Mouse (Mus musculus): ENCODE results near the gene Unc119.

Gene Unc119

GRCm38 (mm10) chr11:78343381-78344327 is at the start of gene Unc119:
Gene Unc119, plus strand, starts transcription at chr11:78343482.
- DNase-seq (ENCODE audit: low spot score): peak; percentile 77

- DNase-seq (ENCODE audit: low spot score): no peak
Observed at GRCm38 (mm10) chr11:78294585-78294984, 48.7 kb upstream of the Unc119 start.

- DNase-seq (ENCODE audit: low spot score): peak; percentile 12
Observed at GRCm38 (mm10) chr11:78300917-78301316, 42.4 kb upstream of the Unc119 start.

GRCm38 (mm10) chr11:78301357-78302084 is 41.8 kb upstream of the Unc119 start, which contains the start of gene Spag5:
Gene Spag5, plus strand, starts transcription at chr11:78301529.
- peak; percentile 96 for DNase-seq (ENCODE audit: low spot score)

DNA sequence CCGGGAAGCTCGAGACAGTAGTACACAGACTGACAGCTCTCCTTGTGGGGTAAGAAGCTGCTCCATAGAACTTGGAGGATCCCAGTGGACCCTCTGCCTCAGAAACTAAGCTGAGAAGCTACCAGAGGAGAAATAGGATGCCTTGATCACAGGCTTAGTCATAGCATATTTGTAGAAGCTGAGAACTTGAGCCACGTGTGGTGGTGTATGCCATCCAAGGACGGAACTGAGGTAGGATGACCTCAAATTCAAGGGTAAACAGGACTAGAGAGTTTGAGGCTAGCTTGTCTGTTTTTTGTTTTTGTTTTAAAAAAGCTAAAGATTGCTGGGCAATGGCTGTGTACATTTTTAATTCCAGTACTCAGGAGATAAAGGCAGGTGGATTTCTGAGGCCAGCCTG is 38.0 kb upstream of the Unc119 start:
- DNase-seq (ENCODE audit: low spot score): no peak

- peak; percentile 32 for DNase-seq (ENCODE audit: low spot score)
Observed at GRCm38 (mm10) chr11:78310861-78311511, 32.3 kb upstream of the Unc119 start.

DNA sequence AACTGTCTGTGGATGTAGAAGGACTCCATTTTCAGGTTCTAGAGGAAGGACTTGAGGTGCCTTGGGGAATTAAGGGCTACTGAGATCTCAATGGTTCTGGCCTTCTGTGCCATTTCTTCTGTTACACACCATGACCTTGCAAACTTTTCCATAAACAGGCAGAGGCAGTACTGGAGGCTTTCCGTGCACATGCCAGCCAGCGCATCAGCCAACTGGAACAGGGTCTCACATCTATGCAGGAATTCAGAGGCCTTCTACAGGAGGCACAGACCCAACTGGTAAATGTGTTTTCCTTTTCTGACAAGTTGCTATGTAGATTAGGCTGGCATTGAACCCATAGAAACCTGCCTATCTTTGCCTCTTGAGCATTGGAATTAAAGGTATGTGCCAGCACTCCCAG is 29.6 kb upstream of the Unc119 start:
- no peak for DNase-seq (ENCODE audit: low spot score)

DNA sequence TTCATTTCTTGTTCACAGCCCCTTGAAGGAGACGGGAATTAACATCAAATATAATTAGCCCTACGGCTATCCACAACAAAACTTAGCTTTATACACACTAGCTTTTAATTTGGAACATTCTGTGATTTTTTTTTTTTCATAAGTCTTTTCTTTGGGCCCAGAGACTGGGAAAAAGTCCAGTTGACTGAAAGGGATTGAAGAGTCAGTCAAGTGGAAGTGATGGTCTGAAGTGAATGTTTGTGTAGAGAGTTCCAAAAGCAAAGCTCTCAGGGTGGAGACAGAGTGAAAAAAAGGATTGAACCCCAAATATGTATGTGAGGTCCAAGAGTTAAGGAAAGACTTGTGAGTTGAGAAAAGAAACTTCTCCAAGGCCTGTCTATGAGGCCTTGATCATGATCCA is 24.9 kb upstream of the Unc119 start:
- DNase-seq (ENCODE audit: low spot score): no peak

- no peak for DNase-seq (ENCODE audit: low spot score)
Observed at GRCm38 (mm10) chr11:78322076-78322831, 21.0 kb upstream of the Unc119 start.

DNA sequence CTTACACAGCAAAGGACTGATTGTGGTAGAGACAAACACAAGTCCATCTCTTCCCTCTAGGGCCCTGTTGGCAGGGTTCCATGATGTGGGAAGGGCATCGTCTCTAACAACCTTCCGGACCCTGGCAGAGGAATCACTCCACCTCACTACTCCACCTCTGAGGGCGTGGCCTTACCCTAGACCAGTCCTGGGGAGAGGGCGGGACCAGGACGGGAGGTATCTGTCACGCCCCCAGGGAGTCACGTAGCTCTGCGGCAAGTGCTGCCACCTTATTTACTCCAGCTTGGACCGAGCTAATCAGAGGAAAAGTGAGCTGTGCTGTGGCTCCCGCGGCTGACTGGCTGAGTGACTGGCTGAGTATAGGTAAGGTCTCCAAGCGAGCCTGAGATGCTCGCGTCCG is 20.4 kb upstream of the Unc119 start, which contains the start of gene Aldoc:
Gene Aldoc (plus strand): TSS at position 109 of the 400 bp plus-strand sequence.
- peak; percentile 51 for DNase-seq (ENCODE audit: low spot score)

- no peak for DNase-seq (ENCODE audit: low spot score)
Observed at GRCm38 (mm10) chr11:78324000-78324785, 19.1 kb upstream of the Unc119 start.

- no peak for DNase-seq (ENCODE audit: low spot score)
Observed at GRCm38 (mm10) chr11:78324965-78325364, 18.3 kb upstream of the Unc119 start.

DNA sequence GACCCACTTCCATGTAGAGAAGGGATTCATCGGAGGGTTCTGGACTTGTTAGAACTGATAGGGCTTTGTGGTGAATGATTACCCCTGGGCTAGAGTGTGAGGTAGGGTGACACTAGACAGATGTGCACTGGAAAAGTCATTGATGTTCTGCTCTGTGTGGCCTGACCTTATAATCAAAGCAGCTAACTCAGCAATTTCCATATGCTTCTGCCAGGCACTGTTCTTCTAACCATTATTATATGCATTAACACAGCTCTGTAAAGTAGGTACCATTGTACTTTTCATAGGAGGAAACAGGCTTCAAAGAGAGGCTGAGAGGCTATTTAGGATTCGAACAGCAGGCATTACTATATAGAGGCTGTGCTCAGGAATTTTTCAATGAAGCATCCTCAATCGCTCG is 16.1 kb upstream of the Unc119 start:
- no peak for DNase-seq (ENCODE audit: low spot score)

GRCm38 (mm10) chr11:78327634-78328511 is 15.4 kb upstream of the Unc119 start, which contains the start of gene Pigs:
Gene Pigs, plus strand, starts transcription at chr11:78328415.
- peak; percentile 97 for DNase-seq (ENCODE audit: low spot score)

DNA sequence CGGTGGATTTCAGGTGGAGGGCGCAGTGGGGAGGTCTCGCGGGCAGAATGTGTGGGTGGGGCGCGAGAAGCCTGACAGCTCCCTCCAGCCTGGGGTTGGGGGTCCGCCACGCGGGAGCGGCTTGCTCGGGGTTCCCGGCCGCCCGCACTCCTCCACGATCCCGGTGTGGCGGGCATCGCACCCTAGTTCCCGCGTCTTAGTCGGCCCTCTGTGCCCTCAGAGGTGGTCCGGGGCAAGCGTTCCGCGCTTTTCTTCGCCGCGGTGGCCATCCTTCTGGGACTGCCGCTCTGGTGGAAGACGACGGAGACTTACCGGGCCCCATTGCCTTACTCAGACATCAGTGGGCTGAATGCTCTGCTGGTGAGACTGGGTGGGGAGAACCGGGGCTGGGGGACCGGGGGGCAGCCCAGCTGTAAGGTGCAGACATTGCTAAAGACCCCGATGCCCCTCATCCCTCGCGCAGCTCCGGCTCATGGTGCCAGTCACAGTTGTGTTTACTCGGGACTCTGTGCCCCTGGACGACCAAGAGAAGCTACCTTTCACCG is 14.7 kb upstream of the Unc119 start:
- DNase-seq (ENCODE audit: low spot score): no peak

- no peak for DNase-seq (ENCODE audit: low spot score)
Observed at GRCm38 (mm10) chr11:78332676-78333075, 10.6 kb upstream of the Unc119 start.

DNA sequence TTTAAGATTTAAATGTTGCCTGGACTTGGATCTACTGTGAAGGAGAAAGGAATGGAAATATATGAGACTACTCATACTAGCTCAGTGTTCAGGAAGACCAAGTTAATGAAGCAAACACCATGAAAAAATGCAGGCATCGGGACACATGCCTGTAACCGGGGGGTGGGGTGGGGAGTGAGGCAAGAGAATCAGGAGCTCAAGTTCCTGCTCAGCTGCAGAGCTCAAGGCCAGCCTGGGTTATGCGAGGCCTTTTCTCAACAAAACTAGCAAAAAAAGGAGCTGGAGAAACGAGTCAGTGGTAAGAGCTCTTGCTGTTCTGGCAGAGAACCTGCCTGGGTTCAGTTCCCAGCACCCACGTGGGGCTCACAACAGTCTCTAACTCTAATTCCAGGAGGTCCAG is 9.3 kb upstream of the Unc119 start:
- DNase-seq (ENCODE audit: low spot score): no peak

GRCm38 (mm10) chr11:78337040-78337439 is 6.2 kb upstream of the Unc119 start:
- no peak for DNase-seq (ENCODE audit: low spot score)

DNA sequence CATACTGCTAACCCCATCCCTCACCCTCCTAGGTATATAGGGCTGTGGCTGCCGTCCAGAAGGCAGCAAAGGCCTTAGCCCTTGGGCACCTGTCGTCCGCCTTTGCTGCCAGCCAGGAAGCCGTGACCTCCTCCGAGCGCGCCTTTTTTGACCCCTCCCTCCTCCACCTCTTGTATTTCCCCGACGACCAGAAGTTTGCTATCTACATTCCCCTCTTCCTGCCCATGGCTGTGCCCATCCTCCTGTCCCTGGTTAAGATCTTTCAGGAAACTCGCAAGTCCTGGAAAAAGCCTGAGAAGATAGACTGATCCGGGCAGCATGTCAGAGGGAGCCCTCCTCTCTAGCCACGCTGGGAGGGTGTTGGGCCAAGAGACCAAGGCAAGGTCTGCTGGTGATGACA is 1.6 kb upstream of the Unc119 start:
- DNase-seq (ENCODE audit: low spot score): no peak

Data from retina, embryonic 14.5 days (tissue).